Mouse (Mus musculus) heart, postnatal 10 days (tissue): ENCODE measurements around the gene Ncam1. TPM values are rescaled to one million over a fixed set of nuclear protein-coding genes. Genes with fewer than 3 reads are reported as not detected.

Source experiments
- DNase-seq, 2 experiments: peaks; one replicate each; pipeline ENCODE4 v3.0.0; 2021
- intact Hi-C: fragments of 180-260 bp; cut with DNase I; formaldehyde crosslinking; loops from one replicate; pipeline ENCODE4 v1.15.1; 2025
- total RNA-seq, 2 experiments: library from RNA; stranded (reverse); gene quantifications; 2 replicates each; pipeline ENCODE4 v1.2.3; 2021

Gene Ncam1
- total RNA-seq, 2 experiments from 2014 or later, result 28.3 to 29.5 TPM

- no peak for DNase-seq
- intact Hi-C loops, result no loop called here
Observed at GRCm38 (mm10) chr9:49524721-49525120, 274.0 kb downstream of the Ncam1 start.

GRCm38 (mm10) chr9:49523881-49524280 is 274.8 kb downstream of the Ncam1 start:
- no peak for DNase-seq
- intact Hi-C loops, result no loop called here

GRCm38 (mm10) chr9:49514306-49514705 is 284.4 kb downstream of the Ncam1 start:
- intact Hi-C loops, result no loop called here
- no peak for DNase-seq

- intact Hi-C loops, result no loop called here
Observed at GRCm38 (mm10) chr9:49510666-49511065, 288.1 kb downstream of the Ncam1 start.

GRCm38 (mm10) chr9:49509628-49510027 is 289.1 kb downstream of the Ncam1 start:
- intact Hi-C loops, result no loop called here
- no peak for DNase-seq

More at GRCm38 (mm10) chr9:49510666-49511065, 288.1 kb downstream of the Ncam1 start:
- no peak for DNase-seq

GRCm38 (mm10) chr9:49509094-49509493 is 289.6 kb downstream of the Ncam1 start:
- no peak for DNase-seq
- intact Hi-C loops, result no loop called here

- intact Hi-C loops, result no loop called here
Observed at GRCm38 (mm10) chr9:49507829-49508585, 290.7 kb downstream of the Ncam1 start.

GRCm38 (mm10) chr9:49504658-49505057 is 294.1 kb downstream of the Ncam1 start:
- intact Hi-C loops, result no loop called here
- DNase-seq, result no peak

More at GRCm38 (mm10) chr9:49507829-49508585, 290.7 kb downstream of the Ncam1 start:
- no peak for DNase-seq

- DNase-seq, result no peak
- intact Hi-C loops, result no loop called here
Observed at GRCm38 (mm10) chr9:49502245-49502644, 296.5 kb downstream of the Ncam1 start.

GRCm38 (mm10) chr9:49499878-49500277 is 298.8 kb downstream of the Ncam1 start:
- intact Hi-C loops, result loop anchor here (10.0 kb wide), 1 partner anchor 835 kb away; no protein-coding TSS in a partner anchor

GRCm38 (mm10) chr9:49493979-49494649 is 304.6 kb downstream of the Ncam1 start:
- DNase-seq, result peak; percentile 82 to 85
- intact Hi-C loops, result loop anchor here (1.0 to 10.0 kb wide), 3 partner anchors 678 to 944 kb away; no protein-coding TSS in a partner anchor

More at GRCm38 (mm10) chr9:49499878-49500277, 298.8 kb downstream of the Ncam1 start:
- DNase-seq, result no peak

- intact Hi-C loops, result loop anchor here (10.0 kb wide), 1 partner anchor 844 kb away; no protein-coding TSS in a partner anchor
- no peak for DNase-seq
Observed at GRCm38 (mm10) chr9:49490609-49491008, 308.1 kb downstream of the Ncam1 start.

GRCm38 (mm10) chr9:49488912-49489895 is 309.5 kb downstream of the Ncam1 start:
- intact Hi-C loops, result loop anchor here (1.0 to 10.0 kb wide), 5 partner anchors 102 to 1038 kb away; partner anchors contain the start of genes Pts and Tmprss5
- DNase-seq, result peak; percentile 87 to 93

- intact Hi-C loops, result loop anchor here (5.0 to 10.0 kb wide), 3 partner anchors 101 to 1039 kb away; partner anchors contain the start of gene Pts
- no peak for DNase-seq
Observed at GRCm38 (mm10) chr9:49488258-49488657, 310.5 kb downstream of the Ncam1 start.

GRCm38 (mm10) chr9:49487657-49487943 is 311.1 kb downstream of the Ncam1 start:
- intact Hi-C loops, result loop anchor here (5.0 to 10.0 kb wide), 3 partner anchors 100 to 1040 kb away; partner anchors contain the start of gene Pts
- no peak for DNase-seq

GRCm38 (mm10) chr9:49486805-49487656 is 311.7 kb downstream of the Ncam1 start:
- intact Hi-C loops, result loop anchor here (5.0 to 10.0 kb wide), 3 partner anchors 100 to 1040 kb away; partner anchors contain the start of gene Pts
- no peak for DNase-seq

GRCm38 (mm10) chr9:49485892-49486311 is 312.8 kb downstream of the Ncam1 start, which contains the start of gene Ttc12:
Ttc12 (minus strand) TSS chr9:49486225.
- intact Hi-C loops, result loop anchor here (5.0 to 10.0 kb wide), 3 partner anchors 99 to 1041 kb away; partner anchors contain the start of gene Pts
- peak; percentile 89 to 91 for DNase-seq

- intact Hi-C loops, result loop anchor here (5.0 to 10.0 kb wide), 3 partner anchors 98 to 1042 kb away; partner anchors contain the start of gene Pts
- DNase-seq, result peak; percentile 59 to 63
Observed at GRCm38 (mm10) chr9:49485250-49485891, 313.4 kb downstream of the Ncam1 start.
